Mouse (Mus musculus) mesoderm, embryonic 11.5 days (tissue): ENCODE results near the gene Cfap43.

Source experiments
- DNase-seq: peaks from one replicate; pipeline ENCODE4 v3.0.0-alpha.2; 2012; ENCODE audit warnings: low read depth, low spot score

The Cfap43 gene

GRCm38 (mm10) chr19:47795009-47795728, 123.9 kb downstream of the Cfap43 start:
- peak; percentile 75 for DNase-seq

- no peak for DNase-seq
Measured at GRCm38 (mm10) chr19:47794331-47794730, 124.8 kb downstream of the Cfap43 start.

GRCm38 (mm10) chr19:47790316-47791020, 128.6 kb downstream of the Cfap43 start:
- no peak for DNase-seq

- no peak for DNase-seq
Measured at GRCm38 (mm10) chr19:47783898-47784297, 135.2 kb downstream of the Cfap43 start.

- no peak for DNase-seq
Measured at GRCm38 (mm10) chr19:47780972-47781371, 138.1 kb downstream of the Cfap43 start.

- DNase-seq = no peak
Measured at GRCm38 (mm10) chr19:47780145-47780544, 138.9 kb downstream of the Cfap43 start.

GRCm38 (mm10) chr19:47777847-47778246, 141.2 kb downstream of the Cfap43 start:
- DNase-seq = no peak

GRCm38 (mm10) chr19:47755625-47756024, 163.5 kb downstream of the Cfap43 start:
- DNase-seq = no peak

- DNase-seq = no peak
Measured at GRCm38 (mm10) chr19:47754931-47755330, 164.2 kb downstream of the Cfap43 start.

- no peak for DNase-seq
Measured at GRCm38 (mm10) chr19:47753921-47754320, 165.2 kb downstream of the Cfap43 start.

- no peak for DNase-seq
Measured at GRCm38 (mm10) chr19:47752456-47752855, 166.6 kb downstream of the Cfap43 start.

GRCm38 (mm10) chr19:47750391-47750790, 168.7 kb downstream of the Cfap43 start:
- DNase-seq = no peak

GRCm38 (mm10) chr19:47748950-47749349, 170.1 kb downstream of the Cfap43 start:
- no peak for DNase-seq

GRCm38 (mm10) chr19:47747072-47747471, 172.0 kb downstream of the Cfap43 start:
- DNase-seq = no peak

- DNase-seq = peak; percentile 76
Measured at GRCm38 (mm10) chr19:47731931-47732330, 187.2 kb downstream of the Cfap43 start.

GRCm38 (mm10) chr19:47731071-47731881, 187.8 kb downstream of the Cfap43 start, which contains the start of gene Sfr1:
Gene Sfr1, plus strand, starts transcription at chr19:47731682.
- peak; percentile 98 for DNase-seq

- peak; percentile 81 for DNase-seq
Measured at GRCm38 (mm10) chr19:47730691-47731070, 188.4 kb downstream of the Cfap43 start.

- DNase-seq = no peak
Measured at GRCm38 (mm10) chr19:47725643-47726140, 193.4 kb downstream of the Cfap43 start.

GRCm38 (mm10) chr19:47724903-47725302, 194.2 kb downstream of the Cfap43 start:
- DNase-seq = no peak

GRCm38 (mm10) chr19:47722471-47722870, 196.6 kb downstream of the Cfap43 start:
- DNase-seq = no peak

GRCm38 (mm10) chr19:47719147-47719546, 199.9 kb downstream of the Cfap43 start:
- DNase-seq = no peak

- DNase-seq = no peak
Measured at GRCm38 (mm10) chr19:47716144-47716543, 202.9 kb downstream of the Cfap43 start.
